Mouse (Mus musculus) limb, embryonic 11.5 days (tissue): ENCODE measurements at regions not wholly inside any gene's neighbourhood (a gene's known extent, or its start where the extent isn't known, plus 50 kb on each side); places are given as distances from the start of the nearest gene placed in this dataset.
A peak's percentile ranks its signal among the peaks of the same experiment; 100 is the strongest.

Experiments
- ATAC-seq: fragments of 200-750 bp; cut with Nextera tagmentation; 2 replicates; pipeline ENCODE4 v1.8.0; 2017; ENCODE audit warnings: low read depth; ENCODE audit not compliant: insufficient number of reproducible peaks, low FRiP score, low TSS enrichment
- DNase-seq: peaks from one replicate; pipeline ENCODE4 v3.0.0-alpha.2; 2015; ENCODE audit warnings: low spot score
- H3K27ac ChIP-seq: fragments of 300-500 bp; sonication (generic); replicated peaks from 2 replicates; pipeline ENCODE4 v1.5.1; 2014; ENCODE audit warnings: low read depth, mild to moderate bottlenecking, low read length
- H3K27me3 ChIP-seq: fragments of 300-500 bp; sonication (generic); 2 replicates; pipeline ENCODE4 v1.6.1; 2014; ENCODE audit warnings: mild to moderate bottlenecking, low read length, mixed read lengths; ENCODE audit not compliant: control insufficient read depth, insufficient read depth
- H3K36me3 ChIP-seq: fragments of 300-500 bp; sonication (generic); 2 replicates; pipeline ENCODE4 v1.6.1; 2014; ENCODE audit warnings: mild to moderate bottlenecking, low read length, moderate library complexity, mixed read lengths; ENCODE audit not compliant: control insufficient read depth, insufficient read depth
- H3K4me1 ChIP-seq: fragments of 300-500 bp; sonication (generic); 2 replicates; pipeline ENCODE4 v1.6.1; 2014; ENCODE audit warnings: low read length, mixed read lengths; ENCODE audit not compliant: control insufficient read depth, insufficient read depth
- H3K4me2 ChIP-seq: fragments of 300-500 bp; sonication (generic); 2 replicates; pipeline ENCODE4 v1.6.1; 2014; ENCODE audit warnings: low read depth, mild to moderate bottlenecking, moderate library complexity; ENCODE audit not compliant: severe bottlenecking
- H3K4me3 ChIP-seq: fragments of 300-500 bp; sonication (generic); 2 replicates; pipeline ENCODE4 v1.5.1; 2014; ENCODE audit warnings: low read depth, low read length
- H3K9ac ChIP-seq: fragments of 300-500 bp; sonication (generic); 2 replicates; pipeline ENCODE4 v1.6.1; 2014; ENCODE audit warnings: mild to moderate bottlenecking, low read length
- H3K9me3 ChIP-seq: fragments of 300-500 bp; sonication (generic); 2 replicates; pipeline ENCODE4 v1.6.1; 2016; ENCODE audit warnings: low read length; ENCODE audit not compliant: control insufficient read depth
- WGBS: fragments of 180-500 bp; shearing (Covaris S2); extraction: QIAGEN DNeasy Blood & Tissue Kit; methylation state at CpG from one replicate; pipeline ENCODE4 v1.1.7; 2014; 5-methylcytosine and 5-hydroxymethylcytosine counted together

DNA sequence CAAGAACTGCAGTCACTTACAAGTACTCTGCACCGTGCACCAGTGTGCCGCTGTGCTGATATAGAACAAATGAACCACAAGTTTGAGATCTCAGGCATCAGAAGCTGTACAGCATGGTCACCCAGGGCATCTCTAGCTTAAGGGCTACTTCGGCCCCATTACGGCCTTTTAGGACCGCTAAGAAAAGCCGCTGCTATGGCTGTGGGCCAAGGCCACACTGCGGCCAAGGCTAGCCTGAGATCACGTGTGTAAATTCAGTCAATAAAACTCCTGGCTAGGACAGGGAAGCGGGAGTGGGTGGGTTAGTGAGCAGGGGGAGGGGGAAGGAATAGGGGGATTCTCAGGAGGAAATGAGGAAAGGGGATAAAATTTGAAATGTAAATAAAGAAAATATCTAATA is 50.9 kb upstream of the Atp12a start:
- ATAC-seq (no peak), DNase-seq (no peak)
- Histone ChIP-seq H3K4me1 (no peaks in the 10 kb centered on the region), H3K27me3 (no peaks in the 10 kb centered on the region), H3K4me3 (no peak overlapping the region), H3K9ac (no peak overlapping the region), H3K27ac (no peak overlapping the region), H3K9me3 (no peaks in the 10 kb centered on the region), H3K4me2 (no peak overlapping the region), H3K36me3 (no peaks in the 10 kb centered on the region)
- WGBS, result 73% methylated on average over 9 of the region's 9 CpGs

DNA sequence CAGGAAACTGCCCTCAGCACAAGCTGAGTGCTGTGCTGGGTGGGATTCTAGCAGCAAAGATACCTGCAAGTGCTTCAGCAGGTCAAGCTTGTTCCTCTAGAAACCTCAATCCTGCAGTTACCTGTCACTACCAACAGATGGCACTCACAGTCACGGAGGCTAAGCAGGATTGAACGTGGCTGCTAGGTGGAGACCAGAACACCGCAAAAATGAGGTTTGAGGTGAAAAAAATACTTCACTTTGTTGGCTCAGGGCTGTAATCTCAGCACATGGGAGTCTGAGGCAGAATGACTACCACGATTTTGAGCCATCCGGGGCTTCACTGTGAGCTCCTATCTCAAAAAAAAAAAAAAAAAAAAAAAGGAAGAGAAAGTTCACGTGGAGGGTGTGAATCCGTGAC is 50.4 kb upstream of the Atp12a start:
- H3K9ac ChIP-seq, result no peak overlapping the region
- H3K27ac ChIP-seq, result no peak overlapping the region
- no peaks in the 10 kb centered on the region for H3K4me1 ChIP-seq
- no peaks in the 10 kb centered on the region for H3K27me3 ChIP-seq
- ATAC-seq (no peak), DNase-seq (peak; percentile 49)
- H3K36me3 ChIP-seq, result no peaks in the 10 kb centered on the region
- 38% methylated on average over 7 of the region's 7 CpGs for WGBS
- H3K4me2 ChIP-seq, result no peak overlapping the region
- H3K4me3 ChIP-seq, result no peak overlapping the region
- H3K9me3 ChIP-seq, result no peaks in the 10 kb centered on the region
